Mouse (Mus musculus) erythroblast, embryonic 14.5 days (primary cell): Measurements from ENCODE around the gene Slc29a4.

Experiments
- GATA1 ChIP-seq: IDR thresholded peaks from 2 replicates; pipeline ENCODE4 v1.6.1; 2012; ENCODE audit warnings: low read length, inconsistent platforms, mixed read lengths
- TAL1 ChIP-seq: IDR thresholded peaks from 3 replicates; pipeline ENCODE4 v1.6.1; 2012; ENCODE audit warnings: low read length, inconsistent platforms, mixed read lengths

GRCm38 (mm10) chr5:142669726-142670125 is 22.6 kb upstream of the Slc29a4 start:
- TF ChIP-seq GATA1, result no peak
- TF ChIP-seq TAL1, result no peak
